Mouse (Mus musculus) stomach, postnatal 0 days (tissue): Measurements from ENCODE around the gene Krtcap2. TPM values are rescaled to one million over a fixed set of nuclear protein-coding genes. Genes with fewer than 3 reads are reported as not detected.

ENCODE experiments used
- ATAC-seq: fragments of 200-750 bp; cut with Nextera tagmentation; 2 replicates; pipeline ENCODE4 v1.8.0; 2017; ENCODE audit not compliant: low FRiP score, low TSS enrichment
- DNase-seq: peaks from one replicate; pipeline ENCODE4 v3.0.0-alpha.2; 2016; ENCODE audit warnings: low spot score
- H3K27ac ChIP-seq: fragments of 300-500 bp; sonication (generic); replicated peaks from 2 replicates; pipeline ENCODE4 v1.5.1; 2014; ENCODE audit warnings: mild to moderate bottlenecking, control low read depth
- H3K27me3 ChIP-seq: fragments of 300-500 bp; sonication (generic); 2 replicates; pipeline ENCODE4 v1.6.1; 2014; ENCODE audit warnings: low read length; ENCODE audit not compliant: control insufficient read depth, insufficient read depth
- H3K36me3 ChIP-seq: fragments of 300-500 bp; sonication (generic); 2 replicates; pipeline ENCODE4 v1.6.1; 2014; ENCODE audit warnings: low read length, mixed read lengths; ENCODE audit not compliant: control insufficient read depth, insufficient read depth
- H3K4me1 ChIP-seq: fragments of 300-500 bp; sonication (generic); replicated peaks from 2 replicates; pipeline ENCODE4 v1.6.1; 2014; ENCODE audit warnings: antibody characterized with exemption; ENCODE audit not compliant: control insufficient read depth, insufficient read depth
- H3K4me2 ChIP-seq: fragments of 300-500 bp; sonication (generic); replicated peaks from 2 replicates; pipeline ENCODE4 v1.6.1; 2014; ENCODE audit warnings: low read depth, mild to moderate bottlenecking, control low read depth, moderate library complexity
- H3K4me3 ChIP-seq: fragments of 300-500 bp; sonication (generic); 2 replicates; pipeline ENCODE4 v1.5.1; 2014; ENCODE audit warnings: low read depth, low read length, control low read depth
- H3K9ac ChIP-seq: fragments of 300-500 bp; sonication (generic); 2 replicates; pipeline ENCODE4 v1.6.1; 2014; ENCODE audit warnings: mild to moderate bottlenecking, low read length, control low read depth, mixed read lengths
- H3K9me3 ChIP-seq: fragments of 300-500 bp; sonication (generic); 2 replicates; pipeline ENCODE4 v1.6.1; 2016; ENCODE audit warnings: low read length; ENCODE audit not compliant: control insufficient read depth
- CTCF ChIP-seq: IDR thresholded peaks from 2 replicates; pipeline ENCODE4 v1.5.1; 2016; ENCODE audit warnings: antibody characterized with exemption, low read depth, mild to moderate bottlenecking, moderate library complexity
- EP300 ChIP-seq: optimal IDR thresholded peaks from 2 replicates; pipeline ENCODE3; 2016; ENCODE audit warnings: antibody characterized with exemption
- WGBS: fragments of 180-500 bp; shearing (Covaris S2); extraction: QIAGEN DNeasy Blood & Tissue Kit; methylation state at CpG from one replicate; pipeline ENCODE4 v1.1.7; 2014; 5-methylcytosine and 5-hydroxymethylcytosine counted together
- polyA plus RNA-seq: library from polyadenylated mRNA; unstranded; fragments of >200 nt; fragmentation: Nextera tagmentation; extraction: Ambion mirVana; gene quantifications from 2 replicates; pipeline ENCODE4 v1.2.1, GENCODE M21; 2015

Gene Krtcap2
- polyA plus RNA-seq, 1 experiment from 2014 or later, result 314 TPM

GRCm38 (mm10) chr3:89226361-89226760, 19.4 kb upstream of the Krtcap2 start:
- TF ChIP-seq EP300 (no peak), CTCF (no peak)
- no peaks in the 10 kb centered on the region for H3K27me3 ChIP-seq
- peaks cover 3% of the 10 kb centered on the region; the same call in 1 of the 2 replicates for H3K4me1 ChIP-seq
- DNase-seq (no peak), ATAC-seq (no peak)
- 49% methylated on average over 11 of the region's 11 CpGs for WGBS
- no peak overlapping the region; the same call in 1 of the 2 replicates for H3K4me2 ChIP-seq
- H3K9ac ChIP-seq, result 0 out of 2 replicates have a peak overlapping the region, but pooled peaks have one; percentile 23
- no peaks in the 10 kb centered on the region for H3K9me3 ChIP-seq
- no peak overlapping the region for H3K27ac ChIP-seq
- no peak overlapping the region for H3K4me3 ChIP-seq
- H3K36me3 ChIP-seq, result peaks cover 4% of the 10 kb centered on the region; the same call in 1 of the 2 replicates

- Histone ChIP-seq H3K4me1 (peaks cover 3% of the 10 kb centered on the region; the same call in 1 of the 2 replicates), H3K27ac (peak within 1 kb of the TSS; percentile 77), H3K36me3 (peaks cover 4% of the 10 kb centered on the region; the same call in 1 of the 2 replicates), H3K9ac (peak within 1 kb of the TSS; percentile 41; the same call in 1 of the 2 replicates), H3K27me3 (no peaks in the 10 kb centered on the region), H3K4me3 (peak within 1 kb of the TSS; percentile 38), H3K4me2 (peak within 1 kb of the TSS; percentile 61), H3K9me3 (no peaks in the 10 kb centered on the region)
- no peak for ATAC-seq
- TF ChIP-seq EP300, result no peak
- TF ChIP-seq CTCF, result no peak
- 10% methylated on average over 20 of the region's 21 CpGs for WGBS
- no peak for DNase-seq
Observed at GRCm38 (mm10) chr3:89226900-89227299, 18.9 kb upstream of the Krtcap2 start, which contains the start of gene Mtx1. TSS of gene Mtx1 (minus strand) at chr3:89227088.

- peak; percentile 75 for ATAC-seq
- 3% methylated on average over 41 of the region's 41 CpGs for WGBS
- TF ChIP-seq CTCF (no peak), EP300 (no peak)
- H3K9ac ChIP-seq, result peak overlapping the region; percentile 41; the same call in 1 of the 2 replicates
- H3K36me3 ChIP-seq, result peaks cover 4% of the 10 kb centered on the region; the same call in 1 of the 2 replicates
- H3K27ac ChIP-seq, result peak overlapping the region; percentile 77
- peak overlapping the region; percentile 61 for H3K4me2 ChIP-seq
- H3K27me3 ChIP-seq, result no peaks in the 10 kb centered on the region
- H3K4me3 ChIP-seq, result peak overlapping the region; percentile 38
- DNase-seq, result peak; percentile 91
- peaks cover 3% of the 10 kb centered on the region; the same call in 1 of the 2 replicates for H3K4me1 ChIP-seq
- no peaks in the 10 kb centered on the region for H3K9me3 ChIP-seq
Observed at GRCm38 (mm10) chr3:89227307-89228179, 18.2 kb upstream of the Krtcap2 start.

GRCm38 (mm10) chr3:89228180-89228549, 17.6 kb upstream of the Krtcap2 start:
- WGBS, result under 1% methylated on average over 17 of the region's 20 CpGs
- Histone ChIP-seq H3K27ac (peak overlapping the region; percentile 77), H3K4me1 (peaks cover 3% of the 10 kb centered on the region; the same call in 1 of the 2 replicates), H3K4me2 (peak overlapping the region; percentile 61), H3K9me3 (no peaks in the 10 kb centered on the region), H3K36me3 (peaks cover 4% of the 10 kb centered on the region; the same call in 1 of the 2 replicates), H3K9ac (peak overlapping the region; percentile 55), H3K4me3 (peak overlapping the region; percentile 38), H3K27me3 (no peaks in the 10 kb centered on the region)
- DNase-seq (peak; percentile 93), ATAC-seq (peak; percentile 61)
- peak; percentile 98 for TF ChIP-seq CTCF
- no peak for TF ChIP-seq EP300

GRCm38 (mm10) chr3:89228836-89229235, 16.9 kb upstream of the Krtcap2 start, which contains the start of gene Muc1:
TSS of gene Muc1 (plus strand) at chr3:89229057.
- H3K4me3 ChIP-seq, result peak within 1 kb of the TSS; percentile 38
- peak within 1 kb of the TSS; percentile 55 for H3K9ac ChIP-seq
- WGBS, result 31% methylated on average over 10 of the region's 10 CpGs
- no peaks in the 10 kb centered on the region for H3K9me3 ChIP-seq
- H3K27me3 ChIP-seq, result no peaks in the 10 kb centered on the region
- peak within 1 kb of the TSS; percentile 77 for H3K27ac ChIP-seq
- H3K36me3 ChIP-seq, result peaks cover 4% of the 10 kb centered on the region; the same call in 1 of the 2 replicates
- peak; percentile 58 for ATAC-seq
- TF ChIP-seq CTCF (no peak), EP300 (no peak)
- H3K4me2 ChIP-seq, result peak within 1 kb of the TSS; percentile 61
- peak; percentile 89 for DNase-seq
- peaks cover 3% of the 10 kb centered on the region; the same call in 1 of the 2 replicates for H3K4me1 ChIP-seq
